Mouse (Mus musculus) megakaryocyte progenitor cell, adult 5-6 weeks (primary cell): Measurements from ENCODE around the gene Rab11fip5. TPM values are rescaled to one million over a fixed set of nuclear protein-coding genes. Genes with fewer than 3 reads are reported as not detected.

Experiments
- ATAC-seq: replicated peaks from 2 replicates; pipeline ENCODE4 v1.8.0; 2016; ENCODE audit warnings: mild to moderate bottlenecking, moderate TSS enrichment, inconsistent platforms; ENCODE audit not compliant: poor library complexity
- total RNA-seq, 2 experiments: library from RNA; stranded (forward) in 1 of 2; stranded (reverse) in 1 of 2; fragments of 157-497, 149-512 nt in 1 of 2; fragments of 200-1000 nt in 1 of 2; gene quantifications; 2 replicates each; pipeline versions ENCODE4 v1.2.3 to v1.2.4; 2015 to 2017

Gene Rab11fip5
- total RNA-seq, 2 experiments from 2014 or later = 4.4 to 5.5 TPM

- no peak for ATAC-seq
These were observed 54.0 kb downstream of the Rab11fip5 start for GRCm38 (mm10) chr6:85320445-85320866.

GRCm38 (mm10) chr6:85316211-85316610 lies 58.2 kb downstream of the Rab11fip5 start:
- no peak for ATAC-seq

- ATAC-seq = no peak
These were observed 60.2 kb downstream of the Rab11fip5 start for GRCm38 (mm10) chr6:85314064-85314798.

GRCm38 (mm10) chr6:85307894-85308293 lies 66.5 kb downstream of the Rab11fip5 start:
- no peak for ATAC-seq

- ATAC-seq = peak; percentile 57; the same call in 1 of the 2 replicates
These were observed 68.1 kb downstream of the Rab11fip5 start for GRCm38 (mm10) chr6:85306375-85306774.

- ATAC-seq = no peak
These were observed 68.6 kb downstream of the Rab11fip5 start for GRCm38 (mm10) chr6:85305826-85306225.

GRCm38 (mm10) chr6:85304966-85305365 lies 69.5 kb downstream of the Rab11fip5 start:
- no peak for ATAC-seq

GRCm38 (mm10) chr6:85302326-85303055 lies 71.9 kb downstream of the Rab11fip5 start:
- ATAC-seq = 0 out of 2 replicates have a peak, but pooled peaks have one; percentile 34

- ATAC-seq = peak; percentile 60
These were observed 78.9 kb downstream of the Rab11fip5 start for GRCm38 (mm10) chr6:85295384-85296167.

- no peak for ATAC-seq
These were observed 80.4 kb downstream of the Rab11fip5 start for GRCm38 (mm10) chr6:85294004-85294379.

GRCm38 (mm10) chr6:85293255-85294003 lies 81.0 kb downstream of the Rab11fip5 start:
- peak; percentile 45; the same call in 1 of the 2 replicates for ATAC-seq

GRCm38 (mm10) chr6:85290869-85291824 lies 83.3 kb downstream of the Rab11fip5 start:
- peak; percentile 51; the same call in 1 of the 2 replicates for ATAC-seq

- ATAC-seq = no peak
These were observed 86.1 kb downstream of the Rab11fip5 start for GRCm38 (mm10) chr6:85288193-85288857.

GRCm38 (mm10) chr6:85286283-85287047 lies 88.0 kb downstream of the Rab11fip5 start:
- no peak for ATAC-seq
